Mouse (Mus musculus): ENCODE results near the gene Cdc37l1. TPM values are rescaled to one million over a fixed set of nuclear protein-coding genes. Genes with fewer than 3 reads are reported as not detected.

Gene Cdc37l1
- total RNA-seq, 1 experiment, result 46.8 TPM

GRCm38 (mm10) chr19:29021754-29022345 lies 31.7 kb downstream of the Cdc37l1 start:
- Histone ChIP-seq H3K9ac (ENCODE audit: insufficient read depth, low read depth, low read length, poor library complexity, severe bottlenecking) (no peak overlapping the region), H3K4me1 (ENCODE audit: control insufficient read depth in 2 of 2, insufficient read depth in 2 of 2, low read length in 2 of 2, poor library complexity in 1 of 2) (0 out of 4 replicates have a peak, but pooled peaks cover 0 to 2% of the 10 kb centered on the region in 2 experiments), H3K27ac (ENCODE audit: insufficient read depth, low read depth, low read length, poor library complexity, severe bottlenecking) (no peak overlapping the region), H3K9me3 (ENCODE audit: control insufficient read depth, insufficient read depth, low read depth, low read length) (no peaks in the 10 kb centered on the region), H3K36me3 (ENCODE audit: control insufficient read depth, insufficient read depth, low read length, poor library complexity, severe bottlenecking) (peaks cover 28% of the 10 kb centered on the region; the same call in 1 of the 2 replicates), H3K4me3 (ENCODE audit: insufficient read depth in 1 of 2, low read depth in 1 of 2, low read length in 2 of 2, poor library complexity in 1 of 2, severe bottlenecking in 1 of 2) (no peak overlapping the region)
- no peak for DNase-seq (ENCODE audit: low read depth, low spot score)
- TF ChIP-seq CHD2 (IDR thresholded peaks at IDR 0.05; ENCODE audit: low read depth, low read length) (no peak), ZC3H11A (IDR thresholded peaks at IDR 0.05; ENCODE audit: borderline replicate concordance, low read depth, low read length) (no peak), MAFK (IDR thresholded peaks at IDR 0.05; ENCODE audit: insufficient read depth, low read depth, low read length) (no peak), HCFC1 (IDR thresholded peaks at IDR 0.05; ENCODE audit: borderline replicate concordance, insufficient read depth, low read length) (no peak), ZNF384 (IDR thresholded peaks at IDR 0.05; ENCODE audit: low read depth, low read length) (no peak)
- in situ Hi-C loops (cut with MboI; ENCODE audit: low sequenced_read_pairs in 2 of 2, unreplicated experiment in 2 of 2), result no loop called here

- peaks cover 28% of the 10 kb centered on the region; the same call in 1 of the 2 replicates for H3K36me3 ChIP-seq (ENCODE audit: control insufficient read depth, insufficient read depth, low read length, poor library complexity, severe bottlenecking)
- H3K4me1 ChIP-seq (ENCODE audit: control insufficient read depth in 2 of 2, insufficient read depth in 2 of 2, low read length in 2 of 2, poor library complexity in 1 of 2), result 0 out of 4 replicates have a peak, but pooled peaks cover 0 to 2% of the 10 kb centered on the region in 2 experiments
- no peak overlapping the region for H3K27ac ChIP-seq (ENCODE audit: insufficient read depth, low read depth, low read length, poor library complexity, severe bottlenecking)
- no peak for DNase-seq (ENCODE audit: low read depth, low spot score)
- no peak for TF ChIP-seq HCFC1 (IDR thresholded peaks at IDR 0.05; ENCODE audit: borderline replicate concordance, insufficient read depth, low read length)
- no peak for TF ChIP-seq ZNF384 (IDR thresholded peaks at IDR 0.05; ENCODE audit: low read depth, low read length)
- no peak for TF ChIP-seq ZC3H11A (IDR thresholded peaks at IDR 0.05; ENCODE audit: borderline replicate concordance, low read depth, low read length)
- TF ChIP-seq MAFK (IDR thresholded peaks at IDR 0.05; ENCODE audit: insufficient read depth, low read depth, low read length), result no peak
- no peak for TF ChIP-seq CHD2 (IDR thresholded peaks at IDR 0.05; ENCODE audit: low read depth, low read length)
- in situ Hi-C loops (cut with MboI; ENCODE audit: low sequenced_read_pairs in 2 of 2, unreplicated experiment in 2 of 2), result no loop called here
- H3K9me3 ChIP-seq (ENCODE audit: control insufficient read depth, insufficient read depth, low read depth, low read length), result no peaks in the 10 kb centered on the region
- H3K4me3 ChIP-seq (ENCODE audit: insufficient read depth in 1 of 2, low read depth in 1 of 2, low read length in 2 of 2, poor library complexity in 1 of 2, severe bottlenecking in 1 of 2), result no peak overlapping the region
- no peak overlapping the region for H3K9ac ChIP-seq (ENCODE audit: insufficient read depth, low read depth, low read length, poor library complexity, severe bottlenecking)
Observed at GRCm38 (mm10) chr19:29024391-29024947, 34.3 kb downstream of the Cdc37l1 start.

- Histone ChIP-seq H3K4me3 (ENCODE audit: insufficient read depth in 1 of 2, low read depth in 1 of 2, low read length in 2 of 2, poor library complexity in 1 of 2, severe bottlenecking in 1 of 2) (no peak overlapping the region), H3K9me3 (ENCODE audit: control insufficient read depth, insufficient read depth, low read depth, low read length) (no peaks in the 10 kb centered on the region), H3K27ac (ENCODE audit: insufficient read depth, low read depth, low read length, poor library complexity, severe bottlenecking) (no peak overlapping the region), H3K9ac (ENCODE audit: insufficient read depth, low read depth, low read length, poor library complexity, severe bottlenecking) (no peak overlapping the region), H3K4me1 (ENCODE audit: control insufficient read depth in 2 of 2, insufficient read depth in 2 of 2, low read length in 2 of 2, poor library complexity in 1 of 2) (no peaks in the 10 kb centered on the region), H3K36me3 (ENCODE audit: control insufficient read depth, insufficient read depth, low read length, poor library complexity, severe bottlenecking) (no peaks in the 10 kb centered on the region)
- in situ Hi-C loops (cut with MboI; ENCODE audit: low sequenced_read_pairs in 2 of 2, unreplicated experiment in 2 of 2), result no loop called here
- DNase-seq (ENCODE audit: low read depth, low spot score), result no peak
- TF ChIP-seq ZNF384 (IDR thresholded peaks at IDR 0.05; ENCODE audit: low read depth, low read length) (no peak), ZC3H11A (IDR thresholded peaks at IDR 0.05; ENCODE audit: borderline replicate concordance, low read depth, low read length) (no peak), HCFC1 (IDR thresholded peaks at IDR 0.05; ENCODE audit: borderline replicate concordance, insufficient read depth, low read length) (no peak), MAFK (IDR thresholded peaks at IDR 0.05; ENCODE audit: insufficient read depth, low read depth, low read length) (no peak), CHD2 (IDR thresholded peaks at IDR 0.05; ENCODE audit: low read depth, low read length) (no peak)
Observed at GRCm38 (mm10) chr19:29031788-29032187, 41.6 kb downstream of the Cdc37l1 start.

GRCm38 (mm10) chr19:29032662-29033061 lies 42.5 kb downstream of the Cdc37l1 start:
- TF ChIP-seq ZNF384 (IDR thresholded peaks at IDR 0.05; ENCODE audit: low read depth, low read length) (no peak), CHD2 (IDR thresholded peaks at IDR 0.05; ENCODE audit: low read depth, low read length) (no peak), MAFK (IDR thresholded peaks at IDR 0.05; ENCODE audit: insufficient read depth, low read depth, low read length) (no peak), ZC3H11A (IDR thresholded peaks at IDR 0.05; ENCODE audit: borderline replicate concordance, low read depth, low read length) (no peak), HCFC1 (IDR thresholded peaks at IDR 0.05; ENCODE audit: borderline replicate concordance, insufficient read depth, low read length) (no peak)
- H3K4me1 ChIP-seq (ENCODE audit: control insufficient read depth in 2 of 2, insufficient read depth in 2 of 2, low read length in 2 of 2, poor library complexity in 1 of 2), result no peaks in the 10 kb centered on the region
- DNase-seq (ENCODE audit: low read depth, low spot score), result no peak
- no peak overlapping the region for H3K4me3 ChIP-seq (ENCODE audit: insufficient read depth in 1 of 2, low read depth in 1 of 2, low read length in 2 of 2, poor library complexity in 1 of 2, severe bottlenecking in 1 of 2)
- H3K36me3 ChIP-seq (ENCODE audit: control insufficient read depth, insufficient read depth, low read length, poor library complexity, severe bottlenecking), result no peaks in the 10 kb centered on the region
- in situ Hi-C loops (cut with MboI; ENCODE audit: low sequenced_read_pairs in 2 of 2, unreplicated experiment in 2 of 2), result no loop called here
- H3K27ac ChIP-seq (ENCODE audit: insufficient read depth, low read depth, low read length, poor library complexity, severe bottlenecking), result no peak overlapping the region
- no peak overlapping the region for H3K9ac ChIP-seq (ENCODE audit: insufficient read depth, low read depth, low read length, poor library complexity, severe bottlenecking)
- no peaks in the 10 kb centered on the region for H3K9me3 ChIP-seq (ENCODE audit: control insufficient read depth, insufficient read depth, low read depth, low read length)

Data from ES-E14 (cell line).